Mouse (Mus musculus): ENCODE measurements at regions not wholly inside any gene's neighbourhood (a gene's known extent, or its start where the extent isn't known, plus 50 kb on each side); places are given as distances from the start of the nearest gene placed in this dataset.

GRCm38 (mm10) chr7:113140011-113140438 is 67.2 kb upstream of the Arntl start:
- H3K4me1 ChIP-seq (ENCODE audit: insufficient read depth, low read depth, low read length): no peaks in the 10 kb centered on the region
- WGBS: 66% methylated on average over 10 of the region's 10 CpGs
- ATAC-seq (no peak), DNase-seq (ENCODE audit: low spot score) (no peak)
- no peak overlapping the region for H3K9ac ChIP-seq (replicated peaks; ENCODE audit: low read depth)
- no peaks in the 10 kb centered on the region for H3K9me3 ChIP-seq (ENCODE audit: low read length)
- H3K27ac ChIP-seq (ENCODE audit: low read length): no peak overlapping the region
- TF ChIP-seq CTCF (IDR thresholded peaks at IDR 0.05): no peak
- no peak for TF ChIP-seq EP300 (IDR thresholded peaks at IDR 0.05)
- H3K4me2 ChIP-seq (replicated peaks; ENCODE audit: low read depth, low read length): no peak overlapping the region
- no peak overlapping the region for H3K4me3 ChIP-seq (ENCODE audit: low read depth, low read length)
- 0 out of 2 replicates have a peak, but pooled peaks cover 4% of the 10 kb centered on the region for H3K27me3 ChIP-seq (replicated peaks; ENCODE audit: insufficient read depth, low read length)
- no peaks in the 10 kb centered on the region for H3K36me3 ChIP-seq (ENCODE audit: insufficient read depth, low read length)

DNA sequence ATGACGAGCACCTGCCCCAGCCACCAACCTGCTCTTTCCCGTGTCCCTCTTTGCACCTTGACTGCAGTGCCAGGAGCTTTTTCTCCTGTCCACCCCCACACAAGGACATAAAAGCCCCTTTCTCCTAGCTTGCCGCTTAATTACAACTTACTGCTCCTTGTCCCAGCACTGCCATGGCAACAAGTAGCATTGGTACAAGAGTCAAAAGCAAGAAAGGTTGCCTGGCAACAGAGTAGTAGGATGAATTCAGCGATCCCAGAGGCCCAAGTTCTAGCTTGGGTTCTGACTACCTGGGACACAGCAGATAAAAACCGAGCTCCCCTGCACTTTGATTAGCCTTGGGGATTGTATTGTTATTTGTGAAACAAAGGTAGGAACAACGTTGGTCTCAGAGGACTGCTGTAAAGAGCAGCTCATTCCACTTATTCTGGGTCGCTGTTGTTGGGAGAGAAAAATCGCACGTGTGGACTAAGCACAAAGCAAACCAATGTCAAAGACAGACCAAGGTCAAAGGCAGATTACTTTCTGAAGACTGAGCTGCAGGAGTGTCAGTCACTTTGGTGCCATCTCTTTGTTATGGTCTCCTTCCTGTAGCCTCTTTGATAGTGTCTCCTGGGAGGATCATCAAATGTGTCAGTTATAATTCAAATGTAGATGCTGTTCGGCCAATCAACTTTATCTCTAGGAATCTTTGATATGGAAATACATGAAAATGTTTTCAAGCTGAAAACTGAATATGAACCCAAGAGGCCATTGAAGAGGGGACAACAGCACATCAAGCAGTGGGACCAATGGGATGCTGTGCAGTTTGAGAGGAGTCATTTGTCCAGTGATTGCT is 65.2 kb upstream of the Arntl start:
- no peak overlapping the region for H3K27ac ChIP-seq (ENCODE audit: low read length)
- H3K4me1 ChIP-seq (ENCODE audit: insufficient read depth, low read depth, low read length): no peaks in the 10 kb centered on the region
- H3K27me3 ChIP-seq (replicated peaks; ENCODE audit: insufficient read depth, low read length): 0 out of 2 replicates have a peak, but pooled peaks cover 4% of the 10 kb centered on the region
- H3K36me3 ChIP-seq (ENCODE audit: insufficient read depth, low read length): no peaks in the 10 kb centered on the region
- DNase-seq (ENCODE audit: low spot score) (no peak), ATAC-seq (no peak)
- no peaks in the 10 kb centered on the region for H3K9me3 ChIP-seq (ENCODE audit: low read length)
- TF ChIP-seq CTCF (IDR thresholded peaks at IDR 0.05) (no peak), EP300 (IDR thresholded peaks at IDR 0.05) (no peak)
- H3K4me2 ChIP-seq (replicated peaks; ENCODE audit: low read depth, low read length): no peak overlapping the region
- no peak overlapping the region for H3K9ac ChIP-seq (replicated peaks; ENCODE audit: low read depth)
- H3K4me3 ChIP-seq (ENCODE audit: low read depth, low read length): no peak overlapping the region
- WGBS: 47% methylated on average over 10 of the region's 10 CpGs

DNA sequence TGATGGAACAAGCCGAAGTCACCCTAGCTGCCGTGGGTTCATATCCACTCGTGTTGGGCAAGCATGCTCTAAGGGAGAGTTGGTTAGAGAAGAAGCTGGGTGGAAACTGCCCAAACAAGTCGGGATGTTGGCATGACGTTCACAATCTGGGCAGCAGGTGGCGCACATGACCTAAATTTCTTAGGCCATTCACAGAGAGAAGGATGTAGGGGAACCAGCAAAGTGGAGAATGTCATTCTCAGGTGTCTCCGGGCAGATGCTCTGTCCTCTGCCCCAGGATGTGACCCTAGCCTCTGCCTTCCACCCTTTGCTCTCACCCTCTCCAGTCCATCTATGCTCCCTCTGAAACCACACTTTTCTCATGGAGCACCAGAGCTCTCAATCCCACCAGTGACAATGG is 63.7 kb upstream of the Arntl start:
- no peak overlapping the region for H3K9ac ChIP-seq (replicated peaks; ENCODE audit: low read depth)
- H3K4me1 ChIP-seq (ENCODE audit: insufficient read depth, low read depth, low read length): no peaks in the 10 kb centered on the region
- 0 out of 2 replicates have a peak, but pooled peaks cover 4% of the 10 kb centered on the region for H3K27me3 ChIP-seq (replicated peaks; ENCODE audit: insufficient read depth, low read length)
- H3K4me3 ChIP-seq (ENCODE audit: low read depth, low read length): no peak overlapping the region
- H3K9me3 ChIP-seq (ENCODE audit: low read length): no peaks in the 10 kb centered on the region
- ATAC-seq (0 out of 2 replicates have a peak, but pooled peaks have one; percentile 33), DNase-seq (ENCODE audit: low spot score) (peak; percentile 84)
- no peak overlapping the region for H3K4me2 ChIP-seq (replicated peaks; ENCODE audit: low read depth, low read length)
- no peak overlapping the region for H3K27ac ChIP-seq (ENCODE audit: low read length)
- no peaks in the 10 kb centered on the region for H3K36me3 ChIP-seq (ENCODE audit: insufficient read depth, low read length)
- TF ChIP-seq CTCF (IDR thresholded peaks at IDR 0.05) (peak; percentile 94), EP300 (IDR thresholded peaks at IDR 0.05) (no peak)
- 7% methylated on average over 7 of the region's 7 CpGs for WGBS

DNA sequence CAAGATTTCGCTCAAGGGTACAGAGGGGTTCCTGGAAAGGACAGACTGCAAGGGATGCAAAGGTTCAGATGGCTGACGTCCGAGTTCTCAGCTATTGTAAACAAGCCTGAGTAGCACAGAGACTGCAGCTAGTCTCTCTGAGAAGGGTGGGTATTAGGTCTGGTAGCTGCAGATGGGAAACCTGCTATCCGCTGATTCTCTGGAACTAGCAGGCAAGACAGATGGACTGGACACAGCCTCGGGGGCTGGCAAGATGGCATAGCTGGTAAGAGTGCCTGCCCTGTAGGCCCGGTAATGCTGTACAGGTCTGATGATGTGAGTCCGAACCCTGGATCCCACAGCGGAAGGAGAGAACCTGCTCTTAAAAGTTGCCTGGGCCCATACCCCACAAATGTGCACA is 62.2 kb upstream of the Arntl start:
- Histone ChIP-seq H3K9me3 (ENCODE audit: low read length) (no peaks in the 10 kb centered on the region), H3K4me2 (replicated peaks; ENCODE audit: low read depth, low read length) (no peak overlapping the region), H3K4me1 (ENCODE audit: insufficient read depth, low read depth, low read length) (no peaks in the 10 kb centered on the region), H3K4me3 (ENCODE audit: low read depth, low read length) (no peak overlapping the region), H3K9ac (replicated peaks; ENCODE audit: low read depth) (no peak overlapping the region), H3K27me3 (replicated peaks; ENCODE audit: insufficient read depth, low read length) (0 out of 2 replicates have a peak, but pooled peaks cover 4% of the 10 kb centered on the region), H3K36me3 (ENCODE audit: insufficient read depth, low read length) (no peaks in the 10 kb centered on the region), H3K27ac (ENCODE audit: low read length) (no peak overlapping the region)
- no peak for TF ChIP-seq CTCF (IDR thresholded peaks at IDR 0.05)
- no peak for TF ChIP-seq EP300 (IDR thresholded peaks at IDR 0.05)
- no peak for ATAC-seq
- 78% methylated on average over 8 of the region's 8 CpGs for WGBS
- DNase-seq (ENCODE audit: low spot score): no peak

DNA sequence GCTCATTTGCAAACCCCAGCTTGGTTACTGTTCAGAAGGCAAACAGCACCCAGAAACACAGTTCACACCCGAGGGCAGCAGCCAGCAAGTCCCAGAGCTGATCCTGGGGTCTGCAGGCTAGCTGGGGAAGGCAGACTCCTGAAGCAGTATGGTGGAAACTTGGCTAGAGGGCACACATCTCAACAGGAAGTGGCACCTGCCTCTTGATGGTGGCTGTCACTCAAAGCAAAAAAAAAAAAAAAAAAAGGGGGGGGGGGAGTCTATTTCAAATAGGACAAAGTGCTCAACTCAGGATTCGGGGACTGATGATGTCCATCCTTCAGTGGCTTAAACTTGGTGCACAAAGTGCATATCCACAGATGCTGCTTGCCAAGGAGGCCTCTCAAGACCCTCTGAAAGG is 61.2 kb upstream of the Arntl start:
- Histone ChIP-seq H3K4me3 (ENCODE audit: low read depth, low read length) (no peak overlapping the region), H3K27ac (ENCODE audit: low read length) (no peak overlapping the region), H3K4me2 (replicated peaks; ENCODE audit: low read depth, low read length) (no peak overlapping the region), H3K27me3 (replicated peaks; ENCODE audit: insufficient read depth, low read length) (0 out of 2 replicates have a peak, but pooled peaks cover 4% of the 10 kb centered on the region), H3K9ac (replicated peaks; ENCODE audit: low read depth) (no peak overlapping the region), H3K36me3 (ENCODE audit: insufficient read depth, low read length) (no peaks in the 10 kb centered on the region), H3K9me3 (ENCODE audit: low read length) (no peaks in the 10 kb centered on the region), H3K4me1 (ENCODE audit: insufficient read depth, low read depth, low read length) (no peaks in the 10 kb centered on the region)
- no peak for ATAC-seq
- no peak for DNase-seq (ENCODE audit: low spot score)
- TF ChIP-seq EP300 (IDR thresholded peaks at IDR 0.05) (no peak), CTCF (IDR thresholded peaks at IDR 0.05) (no peak)
- 74% methylated on average over 2 of the region's 2 CpGs for WGBS

- H3K27ac ChIP-seq (ENCODE audit: low read length): no peak overlapping the region
- H3K4me3 ChIP-seq (ENCODE audit: low read depth, low read length): no peak overlapping the region
- no peak for DNase-seq (ENCODE audit: low spot score)
- 76% methylated on average over 9 of the region's 9 CpGs for WGBS
- H3K36me3 ChIP-seq (ENCODE audit: insufficient read depth, low read length): no peaks in the 10 kb centered on the region
- no peak overlapping the region for H3K4me2 ChIP-seq (replicated peaks; ENCODE audit: low read depth, low read length)
- H3K9me3 ChIP-seq (ENCODE audit: low read length): no peaks in the 10 kb centered on the region
- TF ChIP-seq CTCF (IDR thresholded peaks at IDR 0.05) (no peak), EP300 (IDR thresholded peaks at IDR 0.05) (no peak)
- H3K4me1 ChIP-seq (ENCODE audit: insufficient read depth, low read depth, low read length): peaks cover 4% of the 10 kb centered on the region; the same call in 1 of the 2 replicates
- H3K27me3 ChIP-seq (replicated peaks; ENCODE audit: insufficient read depth, low read length): 0 out of 2 replicates have a peak, but pooled peaks cover 4% of the 10 kb centered on the region
- no peak overlapping the region for H3K9ac ChIP-seq (replicated peaks; ENCODE audit: low read depth)
- no peak for ATAC-seq
Observed at GRCm38 (mm10) chr7:113146526-113146925, 60.7 kb upstream of the Arntl start.

Measured in lung, postnatal 0 days (tissue).